Mouse (Mus musculus) C2C12 (cell line): Measurements from ENCODE around the gene Cops2. TPM values are rescaled to one million over a fixed set of nuclear protein-coding genes. Genes with fewer than 3 reads are reported as not detected.

Experiments
- H3K27me3 ChIP-seq: one replicate; pipeline ENCODE4 v1.6.1; 2011; ENCODE audit not compliant: control insufficient read depth, insufficient read depth, insufficient read length
- H3K36me3 ChIP-seq: one replicate; pipeline ENCODE4 v1.6.1; 2011; ENCODE audit not compliant: control insufficient read depth, insufficient read depth
- H3K4me3 ChIP-seq: one replicate; pipeline ENCODE4 v1.5.1; 2011; ENCODE audit warnings: mild to moderate bottlenecking, control low read depth; ENCODE audit not compliant: poor library complexity, insufficient read depth, severe bottlenecking
- H3K79me2 ChIP-seq: one replicate; pipeline ENCODE4 v1.6.1; 2011; ENCODE audit not compliant: control insufficient read depth, insufficient read depth
- H3K79me3 ChIP-seq: one replicate; pipeline ENCODE4 v1.6.1; 2011; ENCODE audit warnings: low read depth, control low read depth
- H3ac ChIP-seq: one replicate; pipeline ENCODE3; 2011; ENCODE audit warnings: low read depth; ENCODE audit not compliant: control insufficient read depth, insufficient read length
- CEBPB ChIP-seq: IDR thresholded peaks from one replicate; pipeline ENCODE4 v1.6.1; 2011; ENCODE audit warnings: low read depth, mild to moderate bottlenecking, control low read depth, moderate library complexity
- CTCF ChIP-seq: IDR thresholded peaks from one replicate; pipeline ENCODE4 v1.5.1; 2011; ENCODE audit not compliant: control insufficient read depth, insufficient read depth, insufficient read length
- FOSL1 ChIP-seq: IDR thresholded peaks from one replicate; pipeline ENCODE4 v1.8.0; 2011; ENCODE audit warnings: mild to moderate bottlenecking, low read length; ENCODE audit not compliant: poor library complexity, insufficient read depth, severe bottlenecking
- MAX ChIP-seq: IDR thresholded peaks from one replicate; pipeline ENCODE4 v1.6.1; 2011; ENCODE audit warnings: mild to moderate bottlenecking, control low read depth
- MYOD1 ChIP-seq: IDR thresholded peaks from one replicate; pipeline ENCODE4 v1.6.1; 2011; ENCODE audit warnings: low read depth; ENCODE audit not compliant: control insufficient read depth, insufficient read length
- MYOG ChIP-seq: IDR thresholded peaks from one replicate; pipeline ENCODE4 v1.6.1; 2011; ENCODE audit not compliant: control insufficient read depth, insufficient read length; ENCODE audit errors: extremely low read depth
- USF1 ChIP-seq: IDR thresholded peaks from one replicate; pipeline ENCODE4 v1.6.1; 2011; ENCODE audit warnings: low read depth, mild to moderate bottlenecking, control low read depth, moderate library complexity
- long read RNA-seq, 2 experiments: library from polyadenylated mRNA; unstranded; transcript quantifications; one replicate each; pipeline ENCODE4 v2.0.0; 2019 to 2020
- polyA plus RNA-seq: library from polyadenylated mRNA; unstranded; fragments of >200 nt; fragmentation: generic; extraction: Trizol; gene quantifications from one replicate; pipeline ENCODE4 v1.2.1, GENCODE M21; 2012; ENCODE audit warnings: missing spikeins

Cops2 gene
- polyA plus RNA-seq: 52.7 TPM
- long read RNA-seq, experiment 1, transcript Cops2-201 (13 exons, 2,073 nt): major isoform, 52 of 121 reads
- long read RNA-seq, experiment 1, transcript Cops2-203 (13 exons, 3,392 nt): minor isoform, 40 of 121 reads
- long read RNA-seq, experiment 1, partial matches to known transcripts: 17 of 121 reads
- long read RNA-seq, experiment 1, other reads (novel, unspliced or antisense): 12 of 121 reads
- long read RNA-seq, experiment 2, transcript Cops2-201 (13 exons, 2,073 nt): major isoform, 346 of 526 reads
- long read RNA-seq, experiment 2, transcript Cops2-203 (13 exons, 3,392 nt): minor isoform, 145 of 526 reads
- long read RNA-seq, experiment 2, partial matches to known transcripts: 9 of 526 reads
- long read RNA-seq, experiment 2, other reads (novel, unspliced or antisense): 26 of 526 reads

DNA sequence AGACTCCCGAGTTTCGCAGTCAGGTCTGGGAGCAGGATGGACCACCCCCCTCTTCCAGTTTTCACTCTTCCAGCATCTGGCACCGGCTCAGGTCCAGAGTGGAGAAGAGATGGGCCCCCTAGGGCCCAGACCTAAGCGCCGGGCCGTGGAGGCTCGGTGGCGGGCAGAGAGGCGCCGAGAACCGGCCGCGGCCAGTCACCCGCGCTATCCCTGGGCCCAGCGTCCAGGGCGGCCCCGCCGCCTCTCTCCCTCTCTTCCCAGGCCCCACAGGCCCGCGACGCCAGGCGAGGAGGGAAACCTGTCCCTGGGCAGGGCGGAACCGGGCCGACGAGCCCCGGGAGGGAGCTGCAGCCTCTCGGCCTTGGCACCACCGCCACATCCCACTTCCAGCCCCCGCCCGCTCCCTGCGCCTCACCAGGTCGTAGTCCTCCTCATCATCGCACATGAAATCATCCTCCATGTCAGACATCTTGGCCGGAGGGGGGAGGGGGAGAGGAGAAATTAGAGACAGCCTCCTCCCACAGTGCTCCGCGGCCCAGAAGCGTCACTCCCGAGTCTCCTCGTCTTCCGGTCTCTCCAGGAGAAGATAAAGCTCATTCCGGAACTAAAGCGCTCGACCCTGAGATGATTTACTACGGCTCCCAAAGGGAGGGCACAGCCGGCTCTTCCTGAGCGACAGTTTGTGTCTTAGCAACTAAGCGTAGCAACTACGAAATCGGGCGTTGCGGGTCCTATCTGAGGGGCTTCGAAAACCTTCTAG is at the start of gene Cops2, which contains the start of gene Galk2:
Gene Cops2, minus strand, starts transcription at position 619 of the 760 bp plus-strand sequence.
Gene Galk2, plus strand, starts transcription at position 589 of the 760 bp plus-strand sequence.
- TF ChIP-seq MYOD1 (no peak), MAX (peak; percentile 41)
- Histone ChIP-seq H3K36me3 (no peaks in the 10 kb centered on the region), H3K79me3 (peaks cover 51% of the 10 kb centered on the region), H3K4me3 (peak within 1 kb of the TSS; percentile 94), H3K79me2 (peaks cover 56% of the 10 kb centered on the region), H3ac (peak within 1 kb of the TSS; percentile 87), H3K27me3 (no peaks in the 10 kb centered on the region)

DNA sequence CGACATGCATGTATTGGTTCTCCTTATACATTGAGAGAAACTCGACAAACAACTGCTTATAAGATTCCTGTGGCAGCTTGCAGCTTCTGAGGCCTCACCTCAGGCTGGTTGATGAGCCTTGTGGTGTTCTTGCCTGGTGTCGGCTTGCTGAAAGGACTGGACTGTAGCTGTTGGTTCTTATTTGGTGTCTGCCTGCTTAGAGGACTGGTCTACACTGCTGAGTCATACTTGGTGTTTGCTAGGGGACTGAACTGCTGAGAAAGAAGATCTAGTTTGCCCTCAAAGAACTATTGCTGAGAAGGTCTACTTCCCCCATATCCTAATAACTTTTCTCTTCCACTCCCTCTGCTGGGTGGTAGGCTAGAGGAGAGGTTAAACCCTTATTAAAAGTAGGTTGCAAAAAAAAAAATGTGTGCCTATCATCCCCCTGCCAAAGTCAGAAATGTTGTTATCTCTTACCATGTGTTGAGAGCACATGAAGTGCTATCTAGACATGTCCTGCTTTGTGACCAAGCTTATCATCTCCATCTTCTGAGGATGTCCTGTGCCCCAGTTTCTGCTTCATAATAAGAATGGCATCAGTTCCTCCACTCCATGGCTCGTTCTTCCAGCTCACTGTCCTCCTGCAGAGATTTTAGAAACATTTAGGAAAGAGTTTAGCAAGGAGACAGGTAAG is 48.8 kb upstream of the Cops2 start:
- Histone ChIP-seq H3K4me3 (no peak overlapping the region), H3ac (no peak overlapping the region), H3K27me3 (no peaks in the 10 kb centered on the region), H3K79me3 (peaks cover 2% of the 10 kb centered on the region), H3K36me3 (peaks cover 61% of the 10 kb centered on the region), H3K79me2 (no peaks in the 10 kb centered on the region)
- TF ChIP-seq MYOD1: no peak
- TF ChIP-seq FOSL1: no peak
- no peak for TF ChIP-seq CEBPB
- TF ChIP-seq MYOG: no peak
- TF ChIP-seq MAX: no peak
- no peak for TF ChIP-seq CTCF
- no peak for TF ChIP-seq USF1

DNA sequence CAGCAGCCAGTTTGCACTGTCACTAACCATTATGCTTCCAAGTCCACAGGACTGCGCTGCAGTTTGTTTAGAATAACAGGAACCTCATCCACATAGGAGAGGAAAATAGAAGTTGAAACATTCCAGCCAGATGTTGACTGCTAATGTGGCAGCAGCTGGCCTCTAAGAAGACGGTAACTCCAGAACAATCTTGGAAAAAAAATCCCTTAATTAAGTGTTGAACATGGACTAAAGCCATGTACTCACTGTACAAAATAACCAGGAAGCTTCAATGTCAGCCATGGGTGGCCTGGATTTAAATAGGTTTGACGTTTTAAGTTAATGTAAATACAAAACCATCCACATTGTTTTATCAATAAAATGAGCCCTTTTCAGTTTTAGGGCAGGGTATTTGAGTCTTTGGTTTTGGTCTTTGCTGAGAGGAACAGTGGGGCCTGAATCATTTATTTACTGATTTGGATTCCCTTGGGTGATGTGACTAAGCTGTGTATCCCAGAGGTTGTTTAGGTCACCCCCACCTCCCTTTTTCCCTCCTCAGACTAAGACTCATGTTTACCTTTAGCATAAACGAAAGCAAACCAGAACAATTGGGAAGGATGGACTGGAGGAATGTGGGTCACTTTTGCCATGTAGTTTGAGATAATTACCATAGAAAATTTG is 47.6 kb upstream of the Cops2 start:
- Histone ChIP-seq H3ac (no peak overlapping the region), H3K27me3 (no peaks in the 10 kb centered on the region), H3K79me2 (no peaks in the 10 kb centered on the region), H3K36me3 (peaks cover 69% of the 10 kb centered on the region), H3K4me3 (no peak overlapping the region), H3K79me3 (peaks cover 6% of the 10 kb centered on the region)
- TF ChIP-seq MYOG: no peak
- no peak for TF ChIP-seq CEBPB
- no peak for TF ChIP-seq CTCF

GRCm38 (mm10) chr2:125901426-125901825 is 42.5 kb upstream of the Cops2 start:
- Histone ChIP-seq H3K36me3 (peaks cover 66% of the 10 kb centered on the region), H3K79me3 (peaks cover 11% of the 10 kb centered on the region), H3ac (no peak overlapping the region), H3K4me3 (no peak overlapping the region), H3K27me3 (no peaks in the 10 kb centered on the region), H3K79me2 (peaks cover 6% of the 10 kb centered on the region)
- TF ChIP-seq CTCF (no peak), USF1 (no peak), MYOD1 (no peak), CEBPB (no peak), MAX (no peak), MYOG (no peak), FOSL1 (no peak)

GRCm38 (mm10) chr2:125900797-125901410 is 42.0 kb upstream of the Cops2 start:
- Histone ChIP-seq H3ac (no peak overlapping the region), H3K4me3 (no peak overlapping the region), H3K36me3 (peaks cover 66% of the 10 kb centered on the region), H3K27me3 (no peaks in the 10 kb centered on the region), H3K79me3 (peaks cover 12% of the 10 kb centered on the region), H3K79me2 (peaks cover 11% of the 10 kb centered on the region)
- TF ChIP-seq MAX (no peak), CTCF (no peak), MYOG (no peak), FOSL1 (peak; percentile 12), MYOD1 (no peak), CEBPB (peak; percentile 5), USF1 (no peak)
